Mouse (Mus musculus) heart, adult 8-10 months (tissue): Measurements from ENCODE around the gene Eme1. TPM values are rescaled to one million over a fixed set of nuclear protein-coding genes. Genes with fewer than 3 reads are reported as not detected.
"Not testable (repeated sequence)": the region's sequence is repeated elsewhere in the genome, so short reads cannot be mapped to it uniquely, and the experiment has no call there.

ENCODE experiments used
- DNase-seq: peaks from one replicate; pipeline ENCODE4 v3.0.0; 2022; ENCODE audit warnings: low spot score
- total RNA-seq, 4 experiments: library from RNA; stranded (reverse); gene quantifications; 2 replicates each; pipeline ENCODE4 v1.2.4; 2022

Gene Eme1
- total RNA-seq, result under 1 TPM in 1 of 4 experiments, not detected in 3; 0.44 TPM

GRCm38 (mm10) chr11:94653663-94654436 is at the start of gene Eme1, which contains the start of gene Mrpl27:
TSS of gene Eme1 (minus strand) at chr11:94653964.
TSS of gene Mrpl27 (plus strand) at chr11:94653767.
- DNase-seq, result peak; percentile 89

- DNase-seq, result no peak
Observed at GRCm38 (mm10) chr11:94702216-94702610, 48.4 kb upstream of the Eme1 start.

- DNase-seq, result no peak
Observed at GRCm38 (mm10) chr11:94701401-94702215, 47.8 kb upstream of the Eme1 start.

GRCm38 (mm10) chr11:94699399-94699798 is 45.6 kb upstream of the Eme1 start:
- DNase-seq, result no peak

- no peak for DNase-seq
Observed at GRCm38 (mm10) chr11:94697703-94698464, 44.1 kb upstream of the Eme1 start.

GRCm38 (mm10) chr11:94697140-94697539 is 43.4 kb upstream of the Eme1 start:
- DNase-seq, result no peak

GRCm38 (mm10) chr11:94695508-94695907 is 41.7 kb upstream of the Eme1 start:
- DNase-seq, result no peak

- DNase-seq, result not testable (repeated sequence)
Observed at GRCm38 (mm10) chr11:94692502-94692901, 38.7 kb upstream of the Eme1 start.

- DNase-seq, result no peak
Observed at GRCm38 (mm10) chr11:94687178-94687577, 33.4 kb upstream of the Eme1 start.

GRCm38 (mm10) chr11:94682427-94682826 is 28.7 kb upstream of the Eme1 start:
- DNase-seq, result no peak

- no peak for DNase-seq
Observed at GRCm38 (mm10) chr11:94681640-94682039, 27.9 kb upstream of the Eme1 start.

GRCm38 (mm10) chr11:94680639-94681038 is 26.9 kb upstream of the Eme1 start:
- no peak for DNase-seq

- no peak for DNase-seq
Observed at GRCm38 (mm10) chr11:94677607-94678145, 23.9 kb upstream of the Eme1 start.

GRCm38 (mm10) chr11:94676754-94677606 is 23.2 kb upstream of the Eme1 start, which contains the start of gene Xylt2:
TSS of gene Xylt2 (minus strand) at chr11:94677515.
- DNase-seq, result peak; percentile 90

- no peak for DNase-seq
Observed at GRCm38 (mm10) chr11:94676308-94676707, 22.5 kb upstream of the Eme1 start.

GRCm38 (mm10) chr11:94675446-94675845 is 21.7 kb upstream of the Eme1 start:
- DNase-seq, result no peak

GRCm38 (mm10) chr11:94674984-94675383 is 21.2 kb upstream of the Eme1 start:
- DNase-seq, result no peak

- DNase-seq, result no peak
Observed at GRCm38 (mm10) chr11:94665281-94665680, 11.5 kb upstream of the Eme1 start.

GRCm38 (mm10) chr11:94661344-94661743 is 7.6 kb upstream of the Eme1 start:
- DNase-seq, result no peak

GRCm38 (mm10) chr11:94652973-94653372 is 791 bp downstream of the Eme1 start:
- no peak for DNase-seq

- DNase-seq, result not testable (repeated sequence)
Observed at GRCm38 (mm10) chr11:94651241-94651640, 2.5 kb downstream of the Eme1 start.
